Mouse (Mus musculus) ES-Bruce4 (cell line): ENCODE data around the gene Fam243.

Experiments
- CTCF ChIP-seq: IDR thresholded peaks from one replicate; pipeline ENCODE4 v1.8.1; 2011; ENCODE audit warnings: low read depth, low read length
- EP300 ChIP-seq: IDR thresholded peaks from 2 replicates; pipeline ENCODE4 v1.6.1; 2011; ENCODE audit warnings: low read depth, low read length; ENCODE audit not compliant: insufficient read depth
- POLR2A ChIP-seq: IDR thresholded peaks from one replicate; pipeline ENCODE4 v1.8.1; 2011; ENCODE audit warnings: low read length; ENCODE audit not compliant: insufficient read depth

GRCm38 (mm10) chr16:92346297-92346916 lies 25.2 kb upstream of the Fam243 start:
- TF ChIP-seq CTCF: no peak
- no peak for TF ChIP-seq POLR2A
- no peak for TF ChIP-seq EP300
